Mouse (Mus musculus) MEL (cell line): Measurements from ENCODE around the gene Mrpl51.

Experiments used
- CHD2 ChIP-seq: IDR thresholded peaks from 2 replicates; pipeline ENCODE4 v1.6.1; 2011; ENCODE audit warnings: low read length, improper control_type of control experiment
- CTCF ChIP-seq, 3 experiments: IDR thresholded peaks in 2 of 3; conservative IDR thresholded peaks in 1 of 3; 2 replicates each; pipeline ENCODE4 v1.5.1; 2011 to 2012; ENCODE audit warnings: low read length in 3 of 3, low read depth in 2 of 3, mild to moderate bottlenecking in 2 of 3, improper control_type of control experiment in 1 of 3, inconsistent platforms in 1 of 3, mixed read lengths in 1 of 3, moderate library complexity in 1 of 3; ENCODE audit not compliant: control insufficient read depth in 1 of 3, insufficient read depth in 1 of 3, poor library complexity in 1 of 3, severe bottlenecking in 1 of 3
- E2F4 ChIP-seq: IDR thresholded peaks from 2 replicates; pipeline ENCODE4 v1.6.1; 2011; ENCODE audit warnings: low read depth, low read length, improper control_type of control experiment, borderline replicate concordance
- ELF1 ChIP-seq: IDR thresholded peaks from 2 replicates; pipeline ENCODE4 v1.6.1; 2014; ENCODE audit warnings: low read depth, mild to moderate bottlenecking, inconsistent platforms, low read length, improper control_type of control experiment, moderate library complexity
- GATA1 ChIP-seq: IDR thresholded peaks from 2 replicates; pipeline ENCODE4 v1.6.1; 2011; ENCODE audit warnings: low read depth, low read length, improper control_type of control experiment
- MEF2A ChIP-seq: IDR thresholded peaks from 2 replicates; pipeline ENCODE4 v1.6.1; 2014; ENCODE audit warnings: low read depth, mild to moderate bottlenecking, inconsistent platforms, low read length, improper control_type of control experiment; ENCODE audit not compliant: poor library complexity, insufficient replicate concordance, severe bottlenecking; ENCODE audit errors: extremely low read depth
- POLR2A ChIP-seq, 2 experiments: IDR thresholded peaks; 2 replicates each; pipeline ENCODE4 v1.6.1; 2011 to 2012; ENCODE audit warnings: low read length in 2 of 2, mild to moderate bottlenecking in 2 of 2, control low read depth in 1 of 2, improper control_type of control experiment in 1 of 2, low read depth in 1 of 2, moderate library complexity in 1 of 2; ENCODE audit not compliant: control insufficient read depth in 1 of 2, insufficient read depth in 1 of 2, poor library complexity in 1 of 2
- RAD21 ChIP-seq: IDR thresholded peaks from 2 replicates; pipeline ENCODE4 v1.6.1; 2011; ENCODE audit warnings: mild to moderate bottlenecking, low read depth, low read length, improper control_type of control experiment
- TAL1 ChIP-seq: IDR thresholded peaks from 2 replicates; pipeline ENCODE4 v1.6.1; 2012; ENCODE audit warnings: mild to moderate bottlenecking, inconsistent platforms, low read length, moderate library complexity, mixed read lengths

DNA sequence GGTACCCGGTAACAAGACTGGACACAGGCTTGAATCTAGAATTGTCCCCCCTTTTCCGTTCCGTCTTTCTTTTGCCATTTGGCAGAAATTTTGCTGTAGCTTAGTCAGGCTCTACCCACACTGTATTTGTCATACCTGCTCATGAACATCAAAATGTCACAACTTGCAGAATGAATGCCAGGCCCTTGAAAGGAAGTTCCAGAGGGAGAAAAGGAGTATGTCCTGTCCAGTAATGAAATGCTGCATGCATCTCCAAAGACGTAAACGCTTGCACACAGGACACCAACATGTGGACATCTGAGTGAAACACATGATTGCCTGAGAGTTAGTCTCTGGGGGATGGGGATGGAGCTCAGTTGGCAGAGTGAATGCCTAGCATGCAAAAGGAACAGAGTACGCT, 22.1 kb downstream of the Mrpl51 start:
- TF ChIP-seq GATA1 (no peak), E2F4 (no peak), MEF2A (no peak), CHD2 (no peak), ELF1 (no peak), CTCF (IDR thresholded peaks at IDR 0.05 in 2 of 3, conservative IDR thresholded peaks at IDR 0.05 in 1 of 3; ENCODE audit: control insufficient read depth in 1 of 3, insufficient read depth in 1 of 3, low read depth in 2 of 3, low read length in 3 of 3, poor library complexity in 1 of 3, severe bottlenecking in 1 of 3) (no peak), RAD21 (no peak), TAL1 (no peak), POLR2A (IDR thresholded peaks at IDR 0.05; ENCODE audit: control insufficient read depth in 1 of 2, insufficient read depth in 1 of 2, low read depth in 1 of 2, low read length in 2 of 2, poor library complexity in 1 of 2) (no peak)
